Mouse (Mus musculus) CH12.LX (cell line): Measurements from ENCODE around the gene Syndig1. TPM values are rescaled to one million over a fixed set of nuclear protein-coding genes. Genes with fewer than 3 reads are reported as not detected.

Experiments
- DNase-seq: peaks from one replicate; pipeline ENCODE4 v3.0.0-alpha.2; 2013; ENCODE audit errors: extremely low read depth
- H3K27ac ChIP-seq: 2 replicates; pipeline ENCODE4 v1.5.1; 2012; ENCODE audit warnings: low read depth, mild to moderate bottlenecking, control low read depth, moderate library complexity; ENCODE audit not compliant: insufficient read depth
- H3K27me3 ChIP-seq: replicated peaks from 2 replicates; pipeline ENCODE3; 2012; ENCODE audit warnings: inconsistent platforms
- H3K36me3 ChIP-seq, 2 experiments: replicated peaks in 1 of 2; 2 replicates each; pipeline versions ENCODE3 to v1.6.1; 2012; ENCODE audit warnings: inconsistent platforms in 1 of 2, low read length in 1 of 2, mild to moderate bottlenecking in 1 of 2, mixed read lengths in 1 of 2, moderate library complexity in 1 of 2; ENCODE audit not compliant: control insufficient read depth in 1 of 2, insufficient read depth in 1 of 2
- H3K4me1 ChIP-seq, 2 experiments: 2 replicates each; pipeline ENCODE4 v1.6.1; 2012; ENCODE audit warnings: inconsistent platforms in 1 of 2, moderate library complexity in 1 of 2; ENCODE audit not compliant: insufficient read depth in 2 of 2, control insufficient read depth in 1 of 2
- H3K4me2 ChIP-seq: 2 replicates; pipeline ENCODE4 v1.6.1; 2012; ENCODE audit warnings: low read depth, mild to moderate bottlenecking, control low read depth; ENCODE audit not compliant: poor library complexity, insufficient read depth, severe bottlenecking
- H3K4me3 ChIP-seq, 3 experiments: fragments of 150-350 bp in 1 of 3; sonication (generic) in 1 of 3; replicated peaks in 1 of 3; 2 replicates each; pipeline versions ENCODE3 to v1.5.1; 2011 to 2012; ENCODE audit warnings: low read depth in 2 of 3, low read length in 2 of 3, mild to moderate bottlenecking in 2 of 3, moderate library complexity in 2 of 3, control low read depth in 1 of 3, improper control_type of control experiment in 1 of 3, inconsistent platforms in 1 of 3, mixed read lengths in 1 of 3; ENCODE audit not compliant: poor library complexity in 1 of 3
- H3K79me2 ChIP-seq: replicated peaks from 2 replicates; pipeline ENCODE4 v1.6.1; 2012; ENCODE audit warnings: mild to moderate bottlenecking, moderate library complexity; ENCODE audit not compliant: control insufficient read depth, poor library complexity, insufficient read depth, severe bottlenecking; ENCODE audit errors: extremely low read depth
- H3K9ac ChIP-seq: 2 replicates; pipeline ENCODE4 v1.6.1; 2012; ENCODE audit warnings: low read depth, mild to moderate bottlenecking, control low read depth, moderate library complexity; ENCODE audit not compliant: insufficient read depth
- H3K9me3 ChIP-seq: replicated peaks from 2 replicates; pipeline ENCODE3; 2012; ENCODE audit warnings: low read length, inconsistent platforms, mixed read lengths
- CHD1 ChIP-seq: IDR thresholded peaks from 2 replicates; pipeline ENCODE4 v1.6.1; 2012; ENCODE audit warnings: low read depth, low read length, improper control_type of control experiment, inconsistent platforms
- CHD2 ChIP-seq: IDR thresholded peaks from 2 replicates; pipeline ENCODE4 v1.6.1; 2011; ENCODE audit warnings: low read length, improper control_type of control experiment
- CTCF ChIP-seq, 2 experiments: IDR thresholded peaks in 1 of 2; conservative IDR thresholded peaks in 1 of 2; 2 replicates each; pipeline ENCODE4 v1.5.1; 2011 to 2012; ENCODE audit warnings: low read depth in 2 of 2, low read length in 2 of 2, improper control_type of control experiment in 1 of 2, inconsistent platforms in 1 of 2, mild to moderate bottlenecking in 1 of 2, moderate library complexity in 1 of 2
- E2F4 ChIP-seq: IDR thresholded peaks from 2 replicates; pipeline ENCODE4 v1.6.1; 2011; ENCODE audit warnings: low read depth, low read length, improper control_type of control experiment; ENCODE audit not compliant: insufficient replicate concordance
- ELF1 ChIP-seq: IDR thresholded peaks from 2 replicates; pipeline ENCODE4 v1.6.1; 2014; ENCODE audit warnings: low read depth, mild to moderate bottlenecking, inconsistent platforms, low read length, improper control_type of control experiment
- IRF4 ChIP-seq: IDR thresholded peaks from 2 replicates; pipeline ENCODE4 v1.6.1; 2014; ENCODE audit warnings: low read depth, mild to moderate bottlenecking, inconsistent platforms, low read length, improper control_type of control experiment
- JUN ChIP-seq: IDR thresholded peaks from 2 replicates; pipeline ENCODE4 v1.6.1; 2011; ENCODE audit warnings: low read depth, mild to moderate bottlenecking, low read length, improper control_type of control experiment, moderate library complexity; ENCODE audit not compliant: insufficient read depth
- MAFK ChIP-seq: IDR thresholded peaks from 2 replicates; pipeline ENCODE4 v1.6.1; 2011; ENCODE audit warnings: low read length, improper control_type of control experiment; ENCODE audit not compliant: insufficient replicate concordance
- MAX ChIP-seq: IDR thresholded peaks from 2 replicates; pipeline ENCODE4 v1.6.1; 2011; ENCODE audit warnings: low read length, improper control_type of control experiment
- MEF2A ChIP-seq: IDR thresholded peaks from 2 replicates; pipeline ENCODE4 v1.6.1; 2014; ENCODE audit warnings: low read depth, mild to moderate bottlenecking, inconsistent platforms, low read length, improper control_type of control experiment, borderline replicate concordance
- MYC ChIP-seq: IDR thresholded peaks from 2 replicates; pipeline ENCODE4 v1.6.1; 2011; ENCODE audit warnings: low read depth, mild to moderate bottlenecking, improper control_type of control experiment, low read length
- NELFE ChIP-seq: IDR thresholded peaks from 2 replicates; pipeline ENCODE4 v1.6.1; 2011; ENCODE audit warnings: low read depth, low read length, improper control_type of control experiment
- NRF1 ChIP-seq: IDR thresholded peaks from 2 replicates; pipeline ENCODE4 v1.6.1; 2014; ENCODE audit warnings: low read depth, mild to moderate bottlenecking, inconsistent platforms, low read length, improper control_type of control experiment, moderate library complexity
- POLR2AphosphoS2 ChIP-seq: IDR thresholded peaks from 2 replicates; pipeline ENCODE4 v1.6.1; 2011; ENCODE audit warnings: low read depth, low read length, improper control_type of control experiment
- RCOR1 ChIP-seq: conservative IDR thresholded peaks from 2 replicates; pipeline ENCODE4 v1.6.1; 2012; ENCODE audit warnings: low read depth, mild to moderate bottlenecking, inconsistent platforms, low read length, improper control_type of control experiment
- SIN3A ChIP-seq: IDR thresholded peaks from 2 replicates; pipeline ENCODE4 v1.6.1; 2012; ENCODE audit warnings: low read length, improper control_type of control experiment, inconsistent platforms
- SMC3 ChIP-seq: IDR thresholded peaks from 2 replicates; pipeline ENCODE4 v1.6.1; 2011; ENCODE audit warnings: low read depth, low read length, improper control_type of control experiment
- TBP ChIP-seq: conservative IDR thresholded peaks from 2 replicates; pipeline ENCODE4 v1.6.1; 2011; ENCODE audit warnings: low read depth, low read length, improper control_type of control experiment
- TCF12 ChIP-seq: IDR thresholded peaks from 2 replicates; pipeline ENCODE4 v1.6.1; 2014; ENCODE audit warnings: low read depth, mild to moderate bottlenecking, inconsistent platforms, low read length, improper control_type of control experiment
- UBTF ChIP-seq: IDR thresholded peaks from 2 replicates; pipeline ENCODE4 v1.6.1; 2012; ENCODE audit warnings: low read depth, mild to moderate bottlenecking, inconsistent platforms, low read length, improper control_type of control experiment, moderate library complexity
- USF1 ChIP-seq: IDR thresholded peaks from 2 replicates; pipeline ENCODE4 v1.6.1; 2014; ENCODE audit warnings: low read depth, mild to moderate bottlenecking, inconsistent platforms, low read length, improper control_type of control experiment
- USF2 ChIP-seq: conservative IDR thresholded peaks from 2 replicates; pipeline ENCODE4 v1.6.1; 2011; ENCODE audit warnings: low read depth, low read length, improper control_type of control experiment
- ZKSCAN1 ChIP-seq: IDR thresholded peaks from 2 replicates; pipeline ENCODE4 v1.6.1; 2012; ENCODE audit warnings: low read depth, inconsistent platforms, low read length, improper control_type of control experiment, borderline replicate concordance
- dilution Hi-C: fragments of 300-500 bp; cut with MboI; formaldehyde crosslinking; loops from 2 replicates; pipeline ENCODE4 v1.14.3; 2020; ENCODE audit warnings: low sequenced_read_pairs; ENCODE audit not compliant: extremely low pct_unique_long_range_greater_than_20kb, extremely low pct_ligation_motif_present
- in situ Hi-C: fragments of 300-500 bp; cut with MboI; formaldehyde crosslinking; loops from 3 replicates; pipeline ENCODE4 v1.14.3; 2019; ENCODE audit warnings: low sequenced_read_pairs, low pct_ligation_motif_present, low pct_unique_long_range_greater_than_20kb, mixed read lengths
- polyA plus RNA-seq: library from polyadenylated mRNA; unstranded; fragments of >175 nt; gene quantifications from 2 replicates; pipeline ENCODE4 v1.2.1, GENCODE M21; 2012; ENCODE audit warnings: low read depth; ENCODE audit not compliant: insufficient read length
- total RNA-seq, 2 experiments: library from RNA; depleted of rRNA; stranded (reverse); fragments of 300-350 nt in 1 of 2; fragments of >200 nt in 1 of 2; gene quantifications; 2 replicates each; pipeline ENCODE4 v1.2.3; 2012 to 2014

Syndig1 gene
- total and polyA plus RNA-seq, 3 experiments = not detected

GRCm38 (mm10) chr2:150012787-150013346, 183.9 kb downstream of the Syndig1 start:
- Histone ChIP-seq H3K4me1 (peaks cover 2 to 16% of the 10 kb centered on the region in 2 experiments; a peak in 2 of 4 replicates), H3K79me2 (no peaks in the 10 kb centered on the region), H3K27me3 (no peaks in the 10 kb centered on the region), H3K27ac (no peak overlapping the region), H3K4me2 (no peak overlapping the region), H3K9me3 (no peaks in the 10 kb centered on the region), H3K4me3 (no peak overlapping the region), H3K9ac (no peak overlapping the region), H3K36me3 (no peaks in the 10 kb centered on the region)
- dilution Hi-C loops = no loop called here
- no peak for DNase-seq
- in situ Hi-C loops = no loop called here
- TF ChIP-seq ELF1 = no peak
- no peak for TF ChIP-seq IRF4
- TF ChIP-seq E2F4 = no peak
- TF ChIP-seq CHD2 = no peak
- no peak for TF ChIP-seq MAFK
- no peak for TF ChIP-seq USF2
- no peak for TF ChIP-seq MEF2A
- TF ChIP-seq SMC3 = no peak
- no peak for TF ChIP-seq CTCF (conservative IDR thresholded peaks at IDR 0.05 in 1 of 2, IDR thresholded peaks at IDR 0.05 in 1 of 2; ENCODE audit: low read depth in 2 of 2, low read length in 2 of 2)
- no peak for TF ChIP-seq JUN
- TF ChIP-seq POLR2AphosphoS2 = no peak
- TF ChIP-seq TBP = no peak
- no peak for TF ChIP-seq UBTF
- no peak for TF ChIP-seq USF1
- TF ChIP-seq MYC = no peak
- TF ChIP-seq NELFE = no peak
- no peak for TF ChIP-seq NRF1
- no peak for TF ChIP-seq TCF12
- TF ChIP-seq RCOR1 = no peak
- TF ChIP-seq MAX = no peak

- in situ Hi-C loops = no loop called here
- Histone ChIP-seq H3K4me2 (no peak overlapping the region), H3K4me1 (peaks cover 2 to 16% of the 10 kb centered on the region in 2 experiments; a peak in 2 of 4 replicates), H3K27ac (no peak overlapping the region), H3K4me3 (no peak overlapping the region), H3K27me3 (no peaks in the 10 kb centered on the region), H3K36me3 (no peaks in the 10 kb centered on the region), H3K79me2 (no peaks in the 10 kb centered on the region), H3K9ac (no peak overlapping the region), H3K9me3 (no peaks in the 10 kb centered on the region)
- no peak for TF ChIP-seq CHD1
- TF ChIP-seq CTCF (conservative IDR thresholded peaks at IDR 0.05 in 1 of 2, IDR thresholded peaks at IDR 0.05 in 1 of 2; ENCODE audit: low read depth in 2 of 2, low read length in 2 of 2) = no peak
- TF ChIP-seq ZKSCAN1 = no peak
- TF ChIP-seq SIN3A = no peak
- DNase-seq = no peak
- dilution Hi-C loops = no loop called here
These were observed 184.8 kb downstream of the Syndig1 start for GRCm38 (mm10) chr2:150013785-150014184.
